Mouse (Mus musculus) CH12F3 (cell line): ENCODE results near the gene Prkca.

ENCODE experiments used
- in situ Hi-C: fragments of 300-500 bp; cut with MboI; formaldehyde crosslinking; loops from 2 replicates; pipeline ENCODE4 v1.14.3; 2020; ENCODE audit warnings: low sequenced_read_pairs

Prkca gene

GRCm38 (mm10) chr11:108299913-108300312 lies 43.8 kb downstream of the Prkca start:
- in situ Hi-C loops: no loop called here

GRCm38 (mm10) chr11:108297956-108298355 lies 45.8 kb downstream of the Prkca start:
- in situ Hi-C loops: no loop called here

GRCm38 (mm10) chr11:108295373-108295772 lies 48.4 kb downstream of the Prkca start:
- in situ Hi-C loops: no loop called here

- in situ Hi-C loops: no loop called here
Observed at GRCm38 (mm10) chr11:108294305-108294813, 49.4 kb downstream of the Prkca start.

GRCm38 (mm10) chr11:108293843-108294242 lies 49.9 kb downstream of the Prkca start:
- in situ Hi-C loops: no loop called here

GRCm38 (mm10) chr11:108289192-108289591 lies 54.5 kb downstream of the Prkca start:
- in situ Hi-C loops: no loop called here

- in situ Hi-C loops: no loop called here
Observed at GRCm38 (mm10) chr11:108287321-108287720, 56.4 kb downstream of the Prkca start.

- in situ Hi-C loops: no loop called here
Observed at GRCm38 (mm10) chr11:108285046-108285445, 58.7 kb downstream of the Prkca start.

GRCm38 (mm10) chr11:108282850-108283459 lies 60.8 kb downstream of the Prkca start:
- in situ Hi-C loops: no loop called here

GRCm38 (mm10) chr11:108279748-108280373 lies 63.9 kb downstream of the Prkca start:
- in situ Hi-C loops: no loop called here

- in situ Hi-C loops: no loop called here
Observed at GRCm38 (mm10) chr11:108277096-108277495, 66.6 kb downstream of the Prkca start.

GRCm38 (mm10) chr11:108276148-108276547 lies 67.6 kb downstream of the Prkca start:
- in situ Hi-C loops: no loop called here

GRCm38 (mm10) chr11:108274046-108274445 lies 69.7 kb downstream of the Prkca start:
- in situ Hi-C loops: no loop called here

- in situ Hi-C loops: no loop called here
Observed at GRCm38 (mm10) chr11:108273415-108273965, 70.2 kb downstream of the Prkca start.

- in situ Hi-C loops: no loop called here
Observed at GRCm38 (mm10) chr11:108272601-108273414, 70.9 kb downstream of the Prkca start.

GRCm38 (mm10) chr11:108271305-108271704 lies 72.4 kb downstream of the Prkca start:
- in situ Hi-C loops: no loop called here

GRCm38 (mm10) chr11:108269516-108269915 lies 74.2 kb downstream of the Prkca start:
- in situ Hi-C loops: no loop called here

GRCm38 (mm10) chr11:108268421-108269322 lies 75.1 kb downstream of the Prkca start:
- in situ Hi-C loops: no loop called here

GRCm38 (mm10) chr11:108267825-108268224 lies 75.9 kb downstream of the Prkca start:
- in situ Hi-C loops: no loop called here

- in situ Hi-C loops: no loop called here
Observed at GRCm38 (mm10) chr11:108267066-108267465, 76.7 kb downstream of the Prkca start.
